Mouse (Mus musculus) midbrain, embryonic 16.5 days (tissue): ENCODE measurements around the gene Cbfa2t3. TPM values are rescaled to one million over a fixed set of nuclear protein-coding genes. Genes with fewer than 3 reads are reported as not detected.
A peak's percentile ranks its signal among the peaks of the same experiment; 100 is the strongest.

ENCODE experiments used
- ATAC-seq: fragments of 200-750 bp; cut with Nextera tagmentation; 2 replicates; pipeline ENCODE4 v1.8.0; 2017; ENCODE audit warnings: moderate TSS enrichment
- H3K27ac ChIP-seq: fragments of 300-500 bp; sonication (generic); 2 replicates; pipeline ENCODE4 v1.5.1; 2014; ENCODE audit warnings: mild to moderate bottlenecking, low read length, mixed read lengths
- H3K27me3 ChIP-seq: fragments of 300-500 bp; sonication (generic); 2 replicates; pipeline ENCODE4 v1.6.1; 2014; ENCODE audit warnings: low read depth, low read length, mixed read lengths; ENCODE audit not compliant: control insufficient read depth, insufficient read depth
- H3K36me3 ChIP-seq: fragments of 300-500 bp; sonication (generic); 2 replicates; pipeline ENCODE4 v1.6.1; 2014; ENCODE audit warnings: mild to moderate bottlenecking, low read length, moderate library complexity, mixed read lengths; ENCODE audit not compliant: control insufficient read depth, insufficient read depth
- H3K4me1 ChIP-seq: fragments of 300-500 bp; sonication (generic); 2 replicates; pipeline ENCODE4 v1.6.1; 2014; ENCODE audit warnings: mild to moderate bottlenecking, low read length, mixed read lengths; ENCODE audit not compliant: control insufficient read depth, insufficient read depth
- H3K4me2 ChIP-seq: fragments of 300-500 bp; sonication (generic); 2 replicates; pipeline ENCODE4 v1.6.1; 2014; ENCODE audit warnings: mild to moderate bottlenecking, low read length, mixed read lengths
- H3K4me3 ChIP-seq: fragments of 300-500 bp; sonication (generic); 2 replicates; pipeline ENCODE4 v1.5.1; 2014; ENCODE audit warnings: low read depth, mild to moderate bottlenecking, low read length, moderate library complexity, mixed read lengths
- H3K9ac ChIP-seq: fragments of 300-500 bp; sonication (generic); 2 replicates; pipeline ENCODE4 v1.6.1; 2014; ENCODE audit warnings: low read depth, low read length, mixed read lengths
- H3K9me3 ChIP-seq: fragments of 300-500 bp; sonication (generic); replicated peaks from 2 replicates; pipeline ENCODE4 v1.6.1; 2014; ENCODE audit warnings: mild to moderate bottlenecking, low read length, mixed read lengths; ENCODE audit not compliant: control insufficient read depth, poor library complexity, severe bottlenecking
- WGBS: fragments of 180-500 bp; shearing (Covaris S2); extraction: QIAGEN DNeasy Blood & Tissue Kit; methylation state at CpG from one replicate; pipeline ENCODE4 v1.1.7; 2014; 5-methylcytosine and 5-hydroxymethylcytosine counted together
- polyA plus RNA-seq: library from polyadenylated mRNA; unstranded; fragments of >200 nt; fragmentation: Nextera tagmentation; extraction: Ambion mirVana; gene quantifications from 2 replicates; pipeline ENCODE4 v1.2.1, GENCODE M21; 2015

The Cbfa2t3 gene
- polyA plus RNA-seq, 1 experiment from 2014 or later, result 17.7 TPM

GRCm38 (mm10) chr8:122658149-122658806 is 40.6 kb downstream of the Cbfa2t3 start:
- ATAC-seq, result no peak
- Histone ChIP-seq H3K4me1 (peaks cover 5% of the 10 kb centered on the region; the same call in 1 of the 2 replicates), H3K9me3 (no peaks in the 10 kb centered on the region), H3K27me3 (no peaks in the 10 kb centered on the region), H3K4me2 (no peak overlapping the region), H3K9ac (no peak overlapping the region), H3K4me3 (no peak overlapping the region), H3K36me3 (no peaks in the 10 kb centered on the region), H3K27ac (no peak overlapping the region)
- 66% methylated on average over 10 of the region's 10 CpGs for WGBS

DNA sequence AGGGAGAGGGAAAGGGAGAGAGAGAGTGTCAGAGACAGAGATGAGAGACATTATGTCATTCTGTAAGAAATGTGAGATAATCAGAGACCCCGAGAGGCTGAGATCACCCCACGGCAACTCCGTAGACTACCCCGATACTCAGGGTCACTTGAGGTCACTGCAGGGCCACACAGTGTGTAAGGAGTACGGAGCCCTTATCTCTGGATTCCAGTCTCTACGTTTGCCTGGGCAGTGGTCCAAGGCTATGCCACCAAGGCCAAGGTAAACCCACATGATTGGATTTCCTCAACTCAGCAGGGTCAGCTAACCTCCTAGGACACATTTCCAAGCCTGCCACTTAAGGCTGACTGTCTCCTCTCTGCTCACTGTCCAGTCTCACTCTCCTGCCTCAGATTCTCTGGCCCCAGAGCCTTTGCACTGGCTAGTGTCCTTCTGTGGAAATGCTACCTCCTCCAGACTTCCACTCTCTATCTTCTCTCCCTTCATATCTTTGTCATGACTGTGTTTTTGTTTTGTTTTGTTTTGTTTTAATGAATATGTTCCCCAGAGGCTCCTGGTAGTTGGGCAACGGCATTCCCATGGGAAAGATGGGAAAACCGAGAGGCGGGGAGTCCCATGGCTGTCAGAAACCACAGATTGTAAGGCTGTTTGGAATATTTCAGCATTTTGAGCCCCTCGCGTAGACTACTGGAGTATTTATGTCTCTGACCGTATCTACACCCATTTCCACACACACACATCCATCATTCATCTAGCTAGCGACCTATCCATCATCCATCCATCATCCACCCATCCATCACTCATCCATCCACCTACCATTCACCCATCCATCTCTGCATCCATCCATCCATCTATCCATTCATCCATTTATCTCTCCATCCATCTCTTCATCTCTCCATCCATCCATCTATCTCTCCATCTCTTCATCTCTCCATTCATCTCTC is 42.6 kb downstream of the Cbfa2t3 start:
- 82% methylated on average over 13 of the region's 13 CpGs for WGBS
- H3K27ac ChIP-seq, result no peak overlapping the region
- no peaks in the 10 kb centered on the region for H3K9me3 ChIP-seq
- no peak for ATAC-seq
- H3K4me1 ChIP-seq, result peaks cover 6% of the 10 kb centered on the region; the same call in 1 of the 2 replicates
- H3K36me3 ChIP-seq, result no peaks in the 10 kb centered on the region
- no peak overlapping the region for H3K4me3 ChIP-seq
- no peak overlapping the region for H3K9ac ChIP-seq
- no peak overlapping the region for H3K4me2 ChIP-seq
- no peaks in the 10 kb centered on the region for H3K27me3 ChIP-seq

- Histone ChIP-seq H3K4me1 (0 out of 2 replicates have a peak, but pooled peaks cover 2% of the 10 kb centered on the region), H3K9me3 (no peaks in the 10 kb centered on the region), H3K4me2 (no peak overlapping the region), H3K4me3 (no peak overlapping the region), H3K27me3 (no peaks in the 10 kb centered on the region), H3K27ac (no peak overlapping the region), H3K9ac (no peak overlapping the region), H3K36me3 (no peaks in the 10 kb centered on the region)
- ATAC-seq, result no peak
- 81% methylated on average over 7 of the region's 7 CpGs for WGBS
These were observed 44.1 kb downstream of the Cbfa2t3 start for GRCm38 (mm10) chr8:122654768-122655167.

GRCm38 (mm10) chr8:122652643-122653042 is 46.3 kb downstream of the Cbfa2t3 start:
- no peak for ATAC-seq
- H3K27me3 ChIP-seq, result no peaks in the 10 kb centered on the region
- 80% methylated on average over 6 of the region's 6 CpGs for WGBS
- H3K27ac ChIP-seq, result no peak overlapping the region
- H3K36me3 ChIP-seq, result peaks cover 6% of the 10 kb centered on the region
- H3K9ac ChIP-seq, result no peak overlapping the region
- 0 out of 2 replicates have a peak, but pooled peaks cover 2% of the 10 kb centered on the region for H3K4me1 ChIP-seq
- H3K4me2 ChIP-seq, result no peak overlapping the region
- no peak overlapping the region for H3K4me3 ChIP-seq
- no peaks in the 10 kb centered on the region for H3K9me3 ChIP-seq

DNA sequence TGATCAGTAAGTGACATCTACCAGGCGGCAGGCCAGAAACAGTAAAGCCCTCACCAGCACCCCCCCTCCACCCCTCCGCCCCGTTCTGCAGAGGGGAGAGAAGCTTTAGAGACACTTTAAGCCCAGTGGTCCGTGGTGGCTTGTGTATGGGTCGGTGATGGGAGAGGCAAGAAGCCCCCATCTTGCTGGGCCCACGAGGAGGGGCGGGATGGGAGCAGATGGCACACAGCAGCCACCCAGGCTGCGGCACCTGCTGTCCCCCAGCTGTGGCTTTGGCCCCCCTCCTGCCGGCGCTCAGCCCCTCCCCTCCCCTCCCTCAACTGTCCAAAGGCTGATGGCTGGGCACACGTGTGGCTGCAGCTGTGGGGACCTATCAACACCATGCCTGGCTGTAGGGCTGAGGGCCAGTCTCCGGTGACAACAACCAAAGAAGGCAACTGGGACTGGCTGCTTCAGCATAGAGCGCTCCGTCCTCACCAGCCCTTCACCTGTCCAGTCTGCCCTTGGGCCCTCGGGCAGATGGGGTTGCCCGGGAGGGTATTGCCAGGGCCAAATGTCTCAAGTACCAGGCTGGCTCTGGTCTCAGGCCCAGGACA is 47.5 kb downstream of the Cbfa2t3 start:
- Histone ChIP-seq H3K4me2 (no peak overlapping the region), H3K9me3 (no peaks in the 10 kb centered on the region), H3K27me3 (no peaks in the 10 kb centered on the region), H3K36me3 (peaks cover 11% of the 10 kb centered on the region), H3K4me3 (no peak overlapping the region), H3K27ac (no peak overlapping the region), H3K4me1 (0 out of 2 replicates have a peak, but pooled peaks cover 2% of the 10 kb centered on the region), H3K9ac (peak overlapping the region; percentile 30; the same call in 1 of the 2 replicates)
- WGBS, result 55% methylated on average over 15 of the region's 16 CpGs
- ATAC-seq, result no peak

GRCm38 (mm10) chr8:122648192-122648970 is 50.5 kb downstream of the Cbfa2t3 start:
- Histone ChIP-seq H3K27ac (no peak overlapping the region), H3K9ac (no peak overlapping the region), H3K4me3 (no peak overlapping the region), H3K27me3 (no peaks in the 10 kb centered on the region), H3K4me1 (0 out of 2 replicates have a peak, but pooled peaks cover 2% of the 10 kb centered on the region), H3K36me3 (peaks cover 11% of the 10 kb centered on the region), H3K4me2 (no peak overlapping the region), H3K9me3 (no peaks in the 10 kb centered on the region)
- WGBS, result 81% methylated on average over 15 of the region's 15 CpGs
- no peak for ATAC-seq

DNA sequence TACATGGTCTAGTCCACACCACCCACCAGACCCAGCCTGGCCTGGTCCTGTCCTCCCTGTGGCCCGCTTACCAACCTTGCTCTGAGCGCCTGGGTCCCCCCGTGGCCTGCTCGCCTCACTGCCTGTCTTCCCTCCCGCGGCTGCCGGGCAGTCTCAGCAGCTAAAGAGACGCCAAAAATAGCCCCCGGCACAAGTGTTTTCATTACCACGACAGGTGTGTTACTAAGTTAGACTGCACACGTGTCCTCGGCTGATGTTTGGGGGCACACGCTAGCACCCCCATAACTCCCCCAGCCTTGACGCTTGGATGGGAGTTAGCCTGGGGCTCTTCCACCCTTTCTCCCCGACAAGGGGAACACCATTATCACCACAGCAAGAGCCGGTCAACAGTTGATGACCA is 52.6 kb downstream of the Cbfa2t3 start:
- H3K9ac ChIP-seq, result no peak overlapping the region
- 0 out of 2 replicates have a peak, but pooled peaks cover under 1% of the 10 kb centered on the region for H3K4me1 ChIP-seq
- no peaks in the 10 kb centered on the region for H3K27me3 ChIP-seq
- peaks cover 17% of the 10 kb centered on the region for H3K36me3 ChIP-seq
- H3K4me3 ChIP-seq, result no peak overlapping the region
- no peak overlapping the region for H3K4me2 ChIP-seq
- no peaks in the 10 kb centered on the region for H3K9me3 ChIP-seq
- WGBS, result 89% methylated on average over 16 of the region's 16 CpGs
- no peak overlapping the region for H3K27ac ChIP-seq
- no peak for ATAC-seq

GRCm38 (mm10) chr8:122644175-122644954 is 54.5 kb downstream of the Cbfa2t3 start:
- H3K36me3 ChIP-seq, result peaks cover 19% of the 10 kb centered on the region
- no peak overlapping the region for H3K4me2 ChIP-seq
- no peak overlapping the region for H3K4me3 ChIP-seq
- H3K27ac ChIP-seq, result no peak overlapping the region
- no peaks in the 10 kb centered on the region for H3K27me3 ChIP-seq
- WGBS, result 72% methylated on average over 6 of the region's 6 CpGs
- no peak for ATAC-seq
- H3K9ac ChIP-seq, result no peak overlapping the region
- no peaks in the 10 kb centered on the region for H3K9me3 ChIP-seq
- H3K4me1 ChIP-seq, result no peaks in the 10 kb centered on the region; the same call in 1 of the 2 replicates
